Mouse (Mus musculus) limb, embryonic 14.5 days (tissue): ENCODE measurements at regions not wholly inside any gene's neighbourhood (a gene's known extent, or its start where the extent isn't known, plus 50 kb on each side); places are given as distances from the start of the nearest gene placed in this dataset.

Experiments
- ATAC-seq: fragments of 200-750 bp; cut with Nextera tagmentation; 2 replicates; pipeline ENCODE4 v1.8.0; 2017; ENCODE audit warnings: low read depth, moderate number of reproducible peaks, moderate TSS enrichment; ENCODE audit not compliant: low FRiP score
- DNase-seq: peaks from one replicate; pipeline ENCODE4 v3.0.0-alpha.2; 2015; ENCODE audit warnings: low spot score
- H3K27ac ChIP-seq: fragments of 300-500 bp; sonication (generic); replicated peaks from 2 replicates; pipeline ENCODE4 v1.5.1; 2014; ENCODE audit warnings: low read depth, mild to moderate bottlenecking, low read length, moderate library complexity, mixed read lengths
- H3K27me3 ChIP-seq: fragments of 300-500 bp; sonication (generic); 2 replicates; pipeline ENCODE4 v1.6.1; 2014; ENCODE audit warnings: low read length, mixed read lengths; ENCODE audit not compliant: control insufficient read depth, insufficient read depth
- H3K36me3 ChIP-seq: fragments of 300-500 bp; sonication (generic); 2 replicates; pipeline ENCODE4 v1.6.1; 2014; ENCODE audit warnings: mild to moderate bottlenecking, low read length, moderate library complexity, mixed read lengths; ENCODE audit not compliant: control insufficient read depth, insufficient read depth
- H3K4me1 ChIP-seq: fragments of 300-500 bp; sonication (generic); 2 replicates; pipeline ENCODE4 v1.6.1; 2014; ENCODE audit warnings: antibody characterized with exemption, low read length, mixed read lengths; ENCODE audit not compliant: control insufficient read depth, insufficient read depth
- H3K4me2 ChIP-seq: fragments of 300-500 bp; sonication (generic); replicated peaks from 2 replicates; pipeline ENCODE4 v1.6.1; 2014; ENCODE audit warnings: low read depth, mild to moderate bottlenecking, low read length, moderate library complexity; ENCODE audit not compliant: severe bottlenecking
- H3K4me3 ChIP-seq: fragments of 300-500 bp; sonication (generic); replicated peaks from 2 replicates; pipeline ENCODE4 v1.5.1; 2014; ENCODE audit warnings: low read length
- H3K9ac ChIP-seq: fragments of 300-500 bp; sonication (generic); 2 replicates; pipeline ENCODE4 v1.6.1; 2014; ENCODE audit warnings: mild to moderate bottlenecking, low read depth, low read length, moderate library complexity; ENCODE audit not compliant: severe bottlenecking
- H3K9me3 ChIP-seq: fragments of 300-500 bp; sonication (generic); 2 replicates; pipeline ENCODE4 v1.6.1; 2016; ENCODE audit warnings: low read length; ENCODE audit not compliant: control insufficient read depth
- POLR2A ChIP-seq: fragments of 200-500 bp; IDR thresholded peaks from 2 replicates; pipeline ENCODE4 v1.8.0; 2012; ENCODE audit warnings: inconsistent platforms, mild to moderate bottlenecking, moderate library complexity, borderline replicate concordance; ENCODE audit not compliant: insufficient read depth, insufficient read length; ENCODE audit errors: extremely low read depth
- WGBS: fragments of 180-500 bp; shearing (Covaris S2); extraction: QIAGEN DNeasy Blood & Tissue Kit; methylation state at CpG from one replicate; pipeline ENCODE4 v1.1.7; 2014; 5-methylcytosine and 5-hydroxymethylcytosine counted together

DNA sequence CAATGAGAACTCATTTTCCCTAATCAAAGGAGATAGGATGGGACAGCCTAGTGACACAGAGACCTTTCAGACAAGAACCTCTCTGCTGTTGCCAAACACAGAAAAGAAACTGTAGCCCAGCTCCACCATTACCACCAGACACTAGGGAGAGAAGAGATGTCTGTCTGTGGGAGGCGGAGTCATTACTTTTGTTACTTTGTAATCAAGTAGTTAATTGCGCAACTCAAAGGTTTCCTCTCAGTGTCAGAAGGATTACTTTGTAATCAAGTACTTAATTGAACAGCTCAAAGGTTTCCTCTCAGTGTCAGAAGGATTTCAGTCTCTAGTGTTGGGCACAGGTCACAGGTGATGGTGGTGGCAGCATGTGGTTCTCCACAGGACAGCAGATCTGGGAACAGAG is 276.2 kb upstream of the Dio3 start:
- TF ChIP-seq POLR2A = no peak
- Histone ChIP-seq H3K36me3 (no peaks in the 10 kb centered on the region), H3K4me2 (no peak overlapping the region), H3K4me3 (no peak overlapping the region), H3K27ac (no peak overlapping the region), H3K9ac (no peak overlapping the region), H3K4me1 (no peaks in the 10 kb centered on the region), H3K27me3 (no peaks in the 10 kb centered on the region), H3K9me3 (no peaks in the 10 kb centered on the region)
- 94% methylated on average over 2 of the region's 2 CpGs for WGBS
- no peak for DNase-seq
- ATAC-seq = no peak

DNA sequence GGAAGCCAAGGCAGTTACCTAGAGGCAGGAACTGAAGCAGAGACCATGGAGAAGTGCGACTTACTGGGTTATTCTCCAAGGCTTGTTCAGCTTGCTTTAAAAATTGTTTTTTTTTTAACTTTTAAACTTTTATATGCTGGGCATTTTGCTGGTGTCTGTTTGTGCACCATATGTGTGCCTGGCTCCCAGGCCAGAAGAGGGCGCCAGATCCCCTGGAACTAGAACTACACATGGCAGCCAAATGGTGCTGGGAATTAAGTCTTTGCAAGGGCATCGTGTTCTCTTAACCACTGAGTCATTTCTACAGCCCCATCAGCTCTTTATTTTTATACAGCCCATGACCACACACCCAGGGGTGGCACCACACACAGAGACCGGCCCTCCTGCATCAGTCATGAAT is 269.7 kb upstream of the Dio3 start:
- Histone ChIP-seq H3K27me3 (no peaks in the 10 kb centered on the region), H3K9ac (no peak overlapping the region), H3K36me3 (no peaks in the 10 kb centered on the region), H3K4me2 (no peak overlapping the region), H3K9me3 (no peaks in the 10 kb centered on the region), H3K27ac (no peak overlapping the region), H3K4me3 (no peak overlapping the region), H3K4me1 (no peaks in the 10 kb centered on the region)
- ATAC-seq = no peak
- TF ChIP-seq POLR2A = no peak
- 54% methylated on average over 4 of the region's 4 CpGs for WGBS
- DNase-seq = no peak

DNA sequence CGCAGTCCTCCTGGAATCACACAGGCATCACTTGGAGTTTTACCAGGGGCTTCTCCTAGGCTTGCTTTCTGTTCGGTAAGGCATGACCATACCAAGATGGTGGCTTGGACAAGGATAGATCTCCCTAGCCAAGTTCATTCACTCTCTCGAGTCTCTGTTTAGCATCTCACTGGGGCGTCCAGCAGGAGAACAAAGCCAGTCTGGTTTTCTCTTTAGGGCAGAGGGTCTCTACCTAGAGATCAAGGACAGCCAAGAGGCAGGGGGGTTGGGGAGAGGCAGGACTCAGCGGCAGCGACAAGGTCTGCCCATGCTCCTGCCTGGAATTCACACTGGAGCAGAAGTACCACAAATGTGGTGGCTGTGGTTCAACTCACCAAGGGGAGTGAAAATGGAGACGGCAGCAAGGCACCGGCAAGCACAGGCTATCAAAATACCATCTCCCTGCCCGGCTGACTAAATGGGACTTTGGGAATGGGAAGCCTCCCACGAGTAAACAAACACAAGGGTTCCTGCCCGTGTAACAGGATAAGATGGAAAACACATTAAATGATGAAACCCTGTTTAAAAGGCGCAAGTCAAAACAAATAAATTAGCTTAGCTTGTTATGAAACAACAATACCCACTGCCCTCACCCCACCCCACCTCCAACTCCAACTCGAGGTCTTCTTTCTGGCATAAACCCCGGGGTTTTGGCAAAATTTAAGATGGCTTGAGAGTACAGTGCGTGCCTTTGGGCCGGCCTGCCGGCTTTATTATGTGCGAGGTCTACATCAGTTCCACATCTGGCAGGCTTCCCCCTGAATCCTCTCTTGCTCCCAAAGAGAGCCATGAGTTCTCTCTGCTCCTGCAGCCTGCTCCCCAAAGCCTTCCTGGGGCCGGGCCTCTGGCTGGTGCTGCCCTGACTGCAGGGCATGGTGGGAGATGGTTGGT is 258.1 kb upstream of the Dio3 start:
- H3K9me3 ChIP-seq = no peaks in the 10 kb centered on the region
- peak; percentile 39 for DNase-seq
- peak; percentile 60; the same call in 1 of the 2 replicates for ATAC-seq
- 41% methylated on average over 19 of the region's 19 CpGs for WGBS
- no peak overlapping the region for H3K9ac ChIP-seq
- no peak overlapping the region for H3K4me3 ChIP-seq
- no peak overlapping the region for H3K27ac ChIP-seq
- no peaks in the 10 kb centered on the region for H3K27me3 ChIP-seq
- H3K4me2 ChIP-seq = no peak overlapping the region
- H3K4me1 ChIP-seq = peaks cover 13% of the 10 kb centered on the region
- TF ChIP-seq POLR2A = no peak
- H3K36me3 ChIP-seq = no peaks in the 10 kb centered on the region

DNA sequence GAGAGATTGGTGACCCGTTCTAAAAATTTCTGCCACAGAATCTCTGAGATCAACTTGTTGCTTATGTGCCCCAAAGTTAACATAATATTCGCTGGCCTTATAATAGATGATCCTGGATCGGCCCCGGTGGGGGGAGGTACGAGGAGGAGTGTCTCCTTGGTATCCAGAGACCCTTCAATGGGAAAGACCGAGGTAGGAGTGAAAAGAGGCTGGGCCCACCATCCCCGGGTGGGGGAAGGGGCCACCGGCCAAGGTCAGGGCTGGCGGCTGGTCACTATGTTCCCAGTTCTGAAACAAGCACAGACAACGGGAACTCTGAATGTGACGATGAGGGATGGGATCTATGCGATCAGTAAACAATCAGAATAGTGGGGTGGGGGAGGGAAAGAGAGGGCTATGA is 257.2 kb upstream of the Dio3 start:
- no peak for ATAC-seq
- Histone ChIP-seq H3K9ac (no peak overlapping the region), H3K36me3 (no peaks in the 10 kb centered on the region), H3K4me3 (no peak overlapping the region), H3K27me3 (no peaks in the 10 kb centered on the region), H3K9me3 (no peaks in the 10 kb centered on the region), H3K27ac (no peak overlapping the region), H3K4me1 (peaks cover 13% of the 10 kb centered on the region), H3K4me2 (no peak overlapping the region)
- TF ChIP-seq POLR2A = no peak
- 91% methylated on average over 12 of the region's 12 CpGs for WGBS
- no peak for DNase-seq

DNA sequence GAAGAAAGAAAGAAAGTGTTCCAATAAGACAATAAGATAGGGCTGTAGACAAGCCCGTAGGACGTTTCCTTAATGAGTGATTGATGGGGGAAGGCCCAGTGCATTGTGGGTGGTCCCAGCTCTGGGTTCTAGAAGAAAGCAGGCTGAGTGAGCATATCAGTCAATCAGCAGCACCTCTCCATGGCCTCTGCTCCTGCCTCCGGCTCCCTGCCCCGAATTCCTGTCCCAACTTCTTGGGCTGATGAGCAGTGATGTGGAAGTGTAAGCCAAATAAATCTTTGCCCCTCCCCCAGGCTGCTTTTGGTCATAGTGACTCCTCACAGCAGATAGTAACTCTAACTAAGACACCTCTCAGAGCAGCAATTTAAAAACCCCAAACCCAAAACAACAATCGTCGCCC is 256.2 kb upstream of the Dio3 start:
- WGBS = 70% methylated on average over 6 of the region's 6 CpGs
- no peaks in the 10 kb centered on the region for H3K9me3 ChIP-seq
- DNase-seq (no peak), ATAC-seq (no peak)
- no peaks in the 10 kb centered on the region for H3K27me3 ChIP-seq
- no peak overlapping the region for H3K4me3 ChIP-seq
- H3K27ac ChIP-seq = no peak overlapping the region
- no peaks in the 10 kb centered on the region for H3K36me3 ChIP-seq
- H3K9ac ChIP-seq = no peak overlapping the region
- no peak for TF ChIP-seq POLR2A
- no peak overlapping the region for H3K4me2 ChIP-seq
- H3K4me1 ChIP-seq = peaks cover 13% of the 10 kb centered on the region
